Mouse (Mus musculus): ENCODE data around the gene Hcar2.
A peak's percentile ranks its signal among the peaks of the same experiment; 100 is the strongest.

The Hcar2 gene

DNA sequence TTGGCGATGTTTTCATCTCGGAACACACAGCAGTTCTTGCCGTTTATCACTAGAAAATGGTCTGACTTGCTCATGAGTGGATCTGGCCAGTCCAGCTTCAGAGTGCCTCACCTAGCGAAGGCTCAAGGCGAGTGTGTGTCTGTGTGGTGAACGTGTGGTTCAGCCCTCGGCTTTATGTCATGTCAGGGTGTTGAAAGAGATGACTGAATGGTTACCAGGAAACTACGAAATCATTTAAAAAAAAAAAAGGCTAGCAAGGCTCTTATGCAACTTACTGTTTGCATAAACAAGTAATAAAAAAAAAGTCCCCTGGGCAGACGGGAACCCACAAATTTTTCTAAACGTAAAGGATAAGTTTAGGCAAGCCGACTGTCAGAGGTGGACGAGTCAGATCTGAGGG, at the start of gene Hcar2:
Gene Hcar2 (minus strand): TSS at position 135 of the 400 bp plus-strand sequence.
- peak; percentile 13 for DNase-seq

DNA sequence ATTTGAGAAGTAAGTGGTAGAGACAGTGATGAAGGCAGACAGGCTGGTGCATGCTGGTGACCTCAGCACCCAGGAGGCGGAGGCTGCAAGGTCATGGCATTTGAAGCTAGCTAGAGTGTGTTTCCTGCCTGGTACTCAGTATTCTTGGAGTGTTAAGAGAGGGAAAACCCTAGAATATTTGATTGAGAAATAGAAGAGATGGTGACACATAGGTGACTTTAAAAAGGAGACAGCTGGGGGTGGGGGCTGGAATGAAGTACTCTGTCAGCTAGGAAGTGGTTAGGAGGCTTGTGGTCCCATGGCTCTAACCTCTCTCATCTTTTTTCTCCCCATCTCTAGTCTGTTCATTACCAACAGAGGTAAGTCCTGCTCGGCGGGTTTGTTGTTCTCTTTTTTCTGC, 49.6 kb upstream of the Hcar2 start:
- DNase-seq: no peak

DNA sequence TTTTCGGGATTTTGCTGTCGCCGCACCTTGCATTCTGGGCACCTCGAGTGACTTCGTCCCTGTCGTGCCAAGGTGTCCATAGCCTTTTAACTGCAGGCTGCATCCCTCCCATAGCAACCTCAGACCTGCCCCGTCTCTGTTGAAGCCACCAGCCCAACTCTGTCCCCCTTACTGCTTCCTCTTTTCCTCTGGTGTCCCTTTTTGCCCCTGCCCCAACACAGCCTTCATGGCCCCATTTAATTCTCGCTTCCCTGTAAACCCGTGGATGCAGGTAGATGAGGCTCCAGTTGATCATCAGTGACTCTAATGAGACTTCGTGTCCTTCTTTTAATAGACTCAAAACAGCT, 42.3 kb upstream of the Hcar2 start:
- DNase-seq: no peak

DNA sequence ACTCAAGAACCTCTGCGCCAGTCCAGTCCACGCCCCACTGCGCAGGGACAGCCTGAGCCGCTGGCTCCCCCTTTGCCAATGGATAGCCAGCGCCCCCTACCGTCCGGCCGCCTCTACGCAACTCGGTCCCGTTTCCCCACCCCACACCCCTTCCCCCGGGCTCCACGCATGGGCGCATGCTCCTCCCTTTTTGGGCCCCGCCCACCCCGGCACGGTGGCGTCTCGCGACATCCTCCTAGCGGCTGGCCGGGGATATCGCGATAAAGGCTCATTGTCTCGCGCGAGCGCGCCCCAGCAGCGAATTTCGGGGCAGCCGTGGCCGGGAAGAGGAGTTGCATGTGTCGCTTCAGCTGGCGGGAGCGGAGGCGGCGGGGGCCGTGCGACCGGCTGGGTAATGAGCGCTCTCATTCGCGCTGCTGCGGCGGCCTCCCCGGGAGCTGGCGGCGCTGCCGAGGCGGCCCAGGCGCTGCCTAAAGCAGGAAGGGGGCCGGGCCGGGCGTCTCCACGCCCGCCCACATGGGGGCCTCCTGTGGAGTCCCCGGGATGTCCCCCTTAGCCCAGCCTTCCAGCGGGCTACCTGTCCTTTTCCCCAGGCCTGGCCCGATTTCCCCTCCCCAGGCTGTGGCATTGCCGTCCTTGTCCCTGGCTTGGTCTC, 41.8 kb upstream of the Hcar2 start, which contains the start of gene Denr:
Gene Denr (plus strand): TSS at position 200 of the 655 bp plus-strand sequence.
- DNase-seq: peak; percentile 97

DNA sequence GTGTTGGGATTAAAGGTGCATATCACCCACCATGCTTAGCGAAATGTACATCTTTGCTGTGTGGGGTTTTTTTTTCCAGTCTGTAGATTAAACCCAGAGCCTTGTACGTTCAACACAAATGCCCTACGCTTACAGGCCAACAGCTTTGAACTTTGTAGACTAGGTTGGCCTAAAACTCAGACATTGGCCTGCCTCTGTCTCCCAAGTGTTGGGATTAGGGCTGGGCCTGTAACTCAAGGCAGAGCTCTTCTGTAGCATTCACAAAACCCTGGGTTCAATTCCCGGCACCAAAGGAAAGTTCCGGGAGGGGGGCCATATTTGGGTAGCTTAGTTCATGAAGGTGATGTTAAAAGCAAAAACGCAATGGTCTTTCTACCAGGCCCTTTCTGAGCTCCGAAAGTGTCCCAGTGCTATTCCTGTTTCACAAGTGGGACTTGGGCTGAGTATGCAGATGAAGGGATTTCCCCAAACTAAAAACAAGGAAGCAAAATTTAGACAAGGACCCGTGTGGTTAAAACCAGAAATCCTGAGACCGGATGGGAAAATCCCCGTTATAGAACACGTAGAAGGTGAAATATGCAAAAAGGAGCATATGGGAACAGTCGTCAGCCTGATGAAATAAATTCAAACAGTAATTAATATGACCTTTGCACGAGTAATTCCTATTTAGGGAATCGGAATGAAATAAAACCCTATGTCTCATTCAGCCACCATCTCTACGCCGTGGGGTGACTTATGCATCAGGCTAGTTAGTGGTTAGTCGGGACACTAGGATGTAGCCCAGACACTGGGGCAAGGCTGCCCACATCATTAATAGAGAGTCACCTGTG, 41.1 kb upstream of the Hcar2 start:
- no peak for DNase-seq

DNA sequence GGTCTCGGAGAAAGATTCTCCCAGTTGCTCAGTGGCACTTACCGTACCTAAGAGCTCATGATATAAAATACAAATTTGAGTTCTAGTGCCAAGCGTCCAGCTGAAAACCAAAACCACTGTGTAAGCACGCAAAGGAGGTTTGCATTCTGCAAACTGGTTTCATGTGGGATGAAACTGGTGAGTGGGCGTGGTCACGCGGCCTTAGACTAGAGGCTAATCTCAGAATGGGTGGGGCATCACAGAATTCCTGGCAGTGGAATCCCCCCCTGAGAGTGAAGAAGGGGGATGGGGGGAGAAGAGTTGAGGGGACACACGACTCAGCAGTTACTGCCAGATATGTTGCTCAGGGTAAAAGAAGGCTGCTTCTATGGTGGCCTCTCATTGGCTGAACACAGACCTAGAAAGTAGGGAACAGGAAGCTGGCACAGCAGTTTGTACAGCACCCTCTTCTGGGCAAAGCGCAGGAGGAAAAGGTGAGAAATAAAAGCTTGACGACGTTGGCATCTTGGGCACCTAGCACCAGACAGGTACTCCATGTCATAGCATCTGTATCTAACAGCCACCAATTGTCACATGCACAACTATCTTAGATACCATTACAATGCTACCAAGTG, 38.9 kb upstream of the Hcar2 start:
- no peak for DNase-seq

DNA sequence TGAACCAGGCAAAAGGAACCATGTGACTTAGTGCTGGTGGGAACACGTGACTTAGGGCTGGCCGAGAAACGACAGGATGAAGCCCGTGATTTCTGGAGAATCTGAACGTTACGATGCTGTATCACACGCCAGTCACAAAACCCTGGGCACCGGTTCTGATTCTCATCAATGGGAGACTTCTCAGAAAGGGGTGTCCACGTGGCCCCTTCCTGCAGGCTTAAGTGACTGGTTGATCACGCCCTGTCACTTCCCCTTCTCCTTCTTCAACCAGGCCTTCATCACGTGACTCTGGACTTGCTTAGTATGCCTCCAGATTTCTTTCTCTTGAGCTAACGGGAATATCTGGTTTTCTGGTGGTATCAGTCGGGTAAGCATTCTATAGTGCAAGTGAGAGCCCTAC, 32.1 kb upstream of the Hcar2 start:
- peak; percentile 88 for DNase-seq

DNA sequence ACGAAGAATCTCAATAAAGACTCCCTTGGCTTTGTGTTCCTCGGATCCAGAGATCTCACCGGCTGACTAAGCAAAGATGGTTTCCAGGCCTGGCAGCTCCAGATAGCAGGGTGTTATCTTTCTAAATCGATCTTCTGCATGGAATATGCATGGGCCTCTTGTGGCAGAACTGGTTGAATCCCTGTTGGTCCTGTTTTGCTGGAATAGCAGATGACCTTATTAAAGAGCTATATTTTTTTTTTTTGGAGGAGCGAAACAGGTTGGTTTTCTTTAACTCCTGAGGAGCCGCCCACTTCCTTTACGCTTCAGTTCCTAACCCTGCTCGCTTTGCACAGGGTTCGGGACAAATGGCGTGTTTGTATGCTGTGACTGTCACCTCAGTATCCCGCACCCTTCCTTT, 31.1 kb upstream of the Hcar2 start:
- DNase-seq: no peak

DNA sequence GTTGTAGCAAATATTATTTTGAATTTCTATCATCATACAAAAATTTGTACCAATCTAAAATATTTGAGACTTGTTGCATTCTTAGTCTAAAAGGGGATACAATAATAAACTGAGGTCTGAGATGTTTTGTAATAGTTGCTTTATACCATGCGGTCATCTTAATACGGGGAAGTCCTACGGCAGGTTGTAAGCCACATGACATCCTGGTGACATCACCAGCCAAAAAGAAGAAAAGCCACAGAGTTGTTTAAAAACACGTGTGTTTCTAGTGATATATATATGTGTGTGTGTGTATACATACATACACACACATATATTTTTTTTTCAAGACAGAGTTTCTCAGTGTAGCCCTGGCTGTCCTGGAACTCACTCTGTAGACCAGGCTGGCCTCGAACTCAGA, 28.2 kb upstream of the Hcar2 start:
- no peak for DNase-seq

DNA sequence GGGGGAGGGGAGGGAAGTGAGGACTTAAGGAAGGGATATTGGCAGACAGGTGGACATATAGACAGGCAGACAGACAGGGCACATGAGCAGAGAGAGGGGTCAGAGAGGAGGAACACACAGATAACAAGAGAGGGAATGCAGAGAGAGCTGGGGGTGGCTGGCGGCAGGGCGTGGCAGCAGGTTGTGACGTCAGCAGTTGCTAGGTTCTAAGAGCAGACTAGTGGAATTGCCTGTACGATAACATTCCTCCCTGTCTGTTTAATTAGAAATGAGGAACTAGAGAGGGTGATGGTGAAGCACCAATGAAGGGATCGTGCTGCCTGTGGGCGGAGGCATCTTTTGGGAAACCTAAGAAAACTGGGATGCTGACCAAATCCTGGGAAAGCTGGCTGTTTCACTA, 26.4 kb upstream of the Hcar2 start:
- DNase-seq: peak; percentile 53

DNA sequence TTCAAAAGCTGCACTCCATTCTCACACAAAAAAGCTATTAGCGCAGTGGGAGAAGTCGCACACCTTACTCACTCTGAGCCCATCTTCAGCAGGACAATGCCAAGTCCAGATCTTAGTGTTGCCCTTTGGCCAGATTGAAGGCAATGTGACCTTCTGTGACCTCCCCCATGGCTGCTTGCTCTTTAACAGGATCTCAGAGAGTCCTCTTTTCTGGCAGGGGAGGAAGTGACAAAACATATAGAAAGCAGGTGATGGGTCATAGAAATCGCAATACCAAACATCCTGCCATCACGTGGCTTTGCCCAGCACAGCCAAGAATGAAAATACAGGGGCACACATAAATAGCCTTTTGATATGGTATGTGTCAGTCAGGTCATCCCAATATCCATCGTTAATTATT, 25.7 kb upstream of the Hcar2 start:
- no peak for DNase-seq

DNA sequence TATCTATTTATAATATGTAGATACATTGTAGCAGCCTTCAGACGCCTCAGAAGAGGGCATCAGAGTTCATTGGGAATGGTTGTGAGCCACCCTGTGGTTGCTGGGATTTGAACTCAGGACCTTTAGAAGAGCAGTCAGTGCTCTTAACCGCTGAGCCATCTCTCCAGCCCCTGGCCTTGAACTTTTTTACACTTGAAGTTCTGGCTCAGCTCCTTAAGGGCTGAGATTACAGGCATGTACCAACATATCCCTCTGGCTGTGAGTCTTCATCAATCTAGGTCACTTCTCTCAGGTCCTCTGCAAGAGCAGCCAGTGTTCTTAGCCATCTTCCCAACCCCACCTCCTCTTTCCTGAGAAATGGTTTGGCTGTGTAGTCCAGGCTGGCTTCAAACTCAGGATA, 25.0 kb upstream of the Hcar2 start:
- DNase-seq: no peak

DNA sequence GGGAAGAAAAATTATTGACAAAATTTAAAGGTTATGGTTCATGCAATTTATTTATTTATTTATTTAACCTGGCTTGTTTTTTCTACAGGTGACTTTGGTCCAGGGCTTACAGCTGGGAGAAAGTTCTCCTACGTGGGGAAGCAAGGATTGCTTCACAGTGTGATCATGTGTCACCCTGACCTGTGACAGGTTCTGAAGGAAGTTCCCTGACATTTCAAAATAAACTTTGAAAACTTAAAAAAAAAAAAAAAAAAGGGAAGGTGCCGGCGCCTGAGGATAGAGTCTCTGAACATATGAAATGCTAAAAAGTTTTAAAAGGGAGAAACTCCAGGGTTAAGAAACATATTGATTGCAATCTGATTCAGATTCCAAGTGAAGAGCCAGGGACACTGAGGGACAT, 21.1 kb upstream of the Hcar2 start:
- DNase-seq: no peak

DNA sequence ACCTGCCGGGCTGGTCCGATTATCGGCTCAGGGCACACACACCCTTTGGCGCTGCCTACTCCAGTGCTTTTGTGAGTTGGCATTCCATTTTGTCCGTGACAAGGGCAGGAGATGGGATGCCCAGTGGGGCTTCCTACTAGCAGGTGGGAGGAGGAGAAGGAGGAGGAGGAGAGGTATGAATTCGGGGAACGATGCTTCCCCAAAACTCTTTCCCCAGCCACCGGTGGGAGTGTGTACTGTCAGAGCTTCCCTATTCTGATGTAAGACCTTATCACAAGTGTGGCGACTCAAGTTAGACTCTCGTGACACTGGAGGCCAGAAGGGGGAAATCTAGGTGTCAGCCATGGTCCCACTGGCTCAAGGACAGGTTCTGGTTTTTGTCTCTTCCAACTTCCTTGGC, 19.0 kb upstream of the Hcar2 start:
- DNase-seq: no peak

DNA sequence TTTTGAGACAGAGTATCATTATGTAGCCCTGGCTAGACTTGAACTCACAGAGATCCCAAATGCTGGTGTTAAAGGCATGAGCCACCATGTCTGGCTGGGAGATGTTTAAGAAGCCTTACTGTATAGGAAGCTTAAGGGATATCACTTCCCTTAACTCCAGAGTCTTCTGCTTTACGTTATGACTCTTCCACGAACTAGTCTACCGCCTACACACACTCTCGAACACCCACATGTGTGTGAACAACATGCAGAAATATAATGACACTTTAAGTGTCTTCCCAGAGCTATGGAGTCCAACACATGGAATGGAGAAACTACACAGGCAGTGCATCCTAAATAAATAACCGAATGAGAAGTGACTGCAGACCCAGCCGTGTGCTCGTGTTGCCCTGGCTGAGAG, 18.6 kb upstream of the Hcar2 start:
- DNase-seq: no peak

DNA sequence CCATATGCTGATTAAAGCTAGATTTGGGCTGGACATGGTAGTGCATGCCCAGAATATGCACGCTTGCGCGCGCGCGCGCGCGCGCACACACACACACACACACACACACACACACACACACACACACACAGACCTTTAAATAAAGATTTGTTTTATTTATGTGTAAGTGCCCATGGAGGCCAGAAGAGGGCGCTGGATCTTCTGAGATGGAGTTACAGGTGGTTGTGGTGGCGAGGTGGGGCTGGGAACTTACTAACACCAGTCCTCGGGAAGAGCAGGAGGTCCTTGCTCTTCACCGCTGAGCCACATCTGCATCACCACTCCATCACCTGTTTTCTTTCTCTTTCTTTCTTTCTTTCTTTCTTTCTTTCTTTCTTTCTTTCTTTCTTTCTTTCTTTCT, 15.5 kb upstream of the Hcar2 start:
- no peak for DNase-seq

DNA sequence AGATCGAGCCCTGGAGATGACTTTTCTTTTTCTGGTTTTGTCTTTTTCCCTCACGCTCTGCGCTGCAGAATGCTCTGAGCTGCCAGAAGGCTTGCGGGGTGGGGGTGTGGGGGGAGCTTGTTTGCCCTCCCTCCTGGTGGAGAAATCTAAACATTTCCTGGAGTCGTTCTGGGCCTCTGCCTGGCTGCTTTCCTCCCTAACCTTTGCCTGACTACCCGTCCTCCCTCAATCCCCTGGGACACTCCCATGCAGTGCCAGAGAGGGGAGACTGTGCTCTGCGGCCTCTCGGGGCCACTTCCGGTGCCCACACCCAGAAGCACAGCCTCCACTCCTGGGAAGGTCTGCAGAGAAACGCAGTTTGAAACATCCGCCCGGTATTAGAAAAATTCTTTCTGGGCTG, 14.6 kb upstream of the Hcar2 start, which contains the start of gene Hcar1:
Gene Hcar1 (minus strand): TSS at position 93 of the 400 bp plus-strand sequence.
- DNase-seq: no peak

DNA sequence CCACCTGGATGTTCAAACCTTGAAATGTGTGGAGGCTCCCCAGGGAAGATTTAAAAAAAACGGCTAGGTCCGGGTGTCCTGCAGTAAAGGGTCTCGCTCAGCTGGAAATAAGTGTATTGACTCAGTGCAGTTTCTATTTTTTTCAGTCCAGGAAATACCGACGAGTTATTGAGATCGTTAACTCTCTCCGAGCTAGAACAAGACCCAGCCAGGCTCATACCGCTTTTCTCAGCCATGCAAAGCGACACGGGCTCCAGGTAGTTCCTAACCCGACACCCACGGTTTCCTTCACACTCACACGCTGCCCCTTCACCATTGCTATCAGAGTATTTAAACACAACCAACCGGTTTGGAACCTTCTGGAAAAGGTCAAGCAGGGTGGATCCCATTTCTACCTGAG, 12.8 kb upstream of the Hcar2 start:
- DNase-seq: no peak

DNA sequence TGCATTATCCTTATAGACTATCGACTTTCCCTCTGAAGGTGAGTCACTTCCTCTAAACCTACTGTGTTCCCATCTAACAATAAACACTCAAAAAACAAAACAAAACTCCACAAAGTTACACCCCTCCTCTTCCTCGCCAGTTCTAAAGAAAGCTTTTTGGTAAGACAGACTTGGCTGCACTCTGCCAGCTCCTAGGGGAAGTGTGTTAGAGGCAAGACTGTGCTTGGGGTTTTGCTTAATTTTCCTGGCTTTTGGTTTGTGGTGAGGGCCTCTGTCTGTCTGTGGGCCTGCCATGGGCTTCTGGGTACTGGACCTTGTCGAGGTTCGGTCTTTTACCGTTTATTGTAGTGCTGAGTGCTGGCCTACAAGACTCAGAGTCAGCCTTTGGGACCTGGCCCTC, 8.9 kb upstream of the Hcar2 start:
- DNase-seq: no peak

DNA sequence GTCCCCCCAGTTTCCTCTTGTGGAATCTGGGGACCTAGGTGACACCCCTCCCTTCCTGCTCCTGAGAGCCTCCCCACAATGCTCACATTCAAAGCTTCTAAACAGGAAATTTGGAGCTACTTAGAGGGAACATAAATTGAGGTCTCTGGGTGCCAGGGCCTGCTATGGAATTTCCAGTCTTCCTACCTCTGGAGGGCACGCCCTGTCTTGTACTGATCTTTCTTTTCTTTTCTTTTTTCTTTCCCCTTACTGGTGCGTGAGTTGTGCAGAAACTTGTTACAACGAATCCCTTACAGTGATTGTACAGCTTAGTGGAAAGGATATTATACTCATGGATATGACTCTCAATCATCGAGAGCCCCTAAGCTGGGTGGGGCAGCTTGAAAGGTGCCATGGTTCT, 4.3 kb upstream of the Hcar2 start:
- DNase-seq: no peak

DNA sequence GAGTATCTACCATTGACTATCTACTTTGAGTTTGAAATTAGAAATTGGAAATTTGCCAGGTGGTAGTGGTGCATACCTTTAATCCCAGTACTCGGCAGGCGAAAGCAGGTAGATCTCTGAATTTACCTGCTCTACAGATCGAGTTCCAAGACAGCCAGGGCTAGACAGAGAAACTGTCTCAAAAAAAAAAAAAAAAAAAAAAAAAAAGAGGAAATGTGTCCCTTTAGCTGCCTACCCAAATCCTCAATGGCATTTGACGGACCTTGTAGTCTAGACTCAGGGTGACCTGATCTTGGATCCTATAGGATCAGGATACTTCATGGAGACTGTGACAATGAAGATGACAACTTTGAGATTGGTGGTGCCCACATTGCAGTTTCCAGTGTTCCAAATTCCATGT, 1.2 kb upstream of the Hcar2 start:
- no peak for DNase-seq

DNA sequence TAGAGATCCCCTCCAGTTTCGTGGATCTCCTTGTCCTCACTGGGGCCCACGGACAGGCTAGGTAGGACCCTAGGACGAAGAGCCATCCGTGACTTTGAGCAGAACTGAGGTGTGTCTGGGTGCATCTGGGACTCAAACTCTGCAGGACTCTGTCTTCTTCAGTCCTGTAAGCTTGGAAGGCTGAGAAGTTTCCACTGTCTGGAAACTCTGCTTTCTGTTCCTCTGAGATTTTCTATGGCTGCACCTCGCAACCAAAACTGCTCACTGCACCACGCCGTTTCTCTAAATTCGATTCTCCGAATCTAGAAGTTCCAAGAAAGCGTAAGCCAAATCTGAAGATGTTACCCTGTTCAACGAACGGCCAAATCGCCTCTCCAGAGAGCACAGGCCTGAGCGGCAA, 1.4 kb downstream of the Hcar2 start:
- DNase-seq: no peak

DNA sequence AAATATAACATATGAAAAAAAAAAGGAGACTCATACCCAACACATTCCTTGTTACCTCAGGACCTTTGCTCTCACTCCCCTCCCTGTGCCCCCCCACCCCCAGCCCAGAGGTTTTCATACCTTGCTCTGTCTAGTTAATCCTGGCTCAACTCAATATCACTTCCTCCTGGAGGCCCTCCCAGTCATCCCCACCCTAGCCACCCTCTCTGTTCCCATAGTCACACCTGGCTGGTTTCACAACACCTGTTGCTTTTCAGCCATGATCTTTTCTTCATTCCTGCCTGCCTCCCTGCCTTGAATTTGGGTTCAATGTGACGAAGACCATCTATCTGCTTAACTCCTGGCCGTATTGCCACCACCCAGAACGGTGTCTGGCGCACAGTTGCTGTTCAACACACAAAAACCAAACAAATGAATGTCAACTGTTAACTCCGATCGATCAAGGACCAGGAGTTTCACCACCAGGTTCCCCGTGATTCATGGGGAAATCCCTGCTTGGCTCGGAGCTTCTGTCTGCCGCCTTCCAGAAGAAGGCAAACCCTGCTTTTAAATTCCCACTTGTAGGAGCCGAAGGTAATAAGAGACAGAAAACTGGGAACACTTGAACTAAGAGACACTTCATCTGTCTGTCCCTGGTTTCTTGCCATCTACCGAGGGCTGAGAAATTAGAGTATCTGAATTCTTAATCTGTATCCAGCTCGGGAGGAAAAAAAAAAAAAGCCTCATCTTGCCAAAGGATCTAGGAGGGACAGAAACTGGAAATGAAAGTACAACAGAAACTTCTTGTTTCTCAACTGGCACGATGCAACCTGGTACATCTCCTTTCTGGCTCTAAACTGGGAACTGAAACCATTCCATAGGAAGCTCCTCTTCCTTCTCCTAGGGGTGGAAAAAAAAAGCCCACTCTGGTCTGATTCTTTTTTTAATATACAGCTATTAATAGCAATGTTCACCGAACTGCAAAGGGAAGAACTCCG, 2.6 kb downstream of the Hcar2 start:
- DNase-seq: peak; percentile 58

All from layer of hippocampus, adult 9-11 months (tissue).